In genomic region chr5:57945419-57945818, GRCm38 (mm10) we compare ENCODE assay signal across 12 mouse cellular contexts.
A peak's percentile ranks its signal among the peaks of the same experiment; 100 is the strongest.
DNase-seq lines count a peak whose midpoint lies in the region; ATAC-seq and TF ChIP-seq lines count a peak whose summit lies in the region.
"Had no signal": no experiment of that assay in that cellular context is flagged by ENCODE, and none has a peak within 500 bp of the region (broad histone marks: within the 10 kb centered on the region; RNA-seq: fewer than 3 reads in every experiment).

No protein-coding gene starts in this region.

- 43% methylated on average over 3 of the region's 3 CpGs for whole genome bisulfite sequencing in hindbrain, embryonic 15.5 days
- 66% methylated on average over 3 of the region's 3 CpGs for WGBS in hindbrain, embryonic 12.5 days
- WGBS in neural tube, embryonic 13.5 days, result 29% methylated on average over 3 of the region's 3 CpGs
- WGBS in heart, postnatal 0 days, result 28% methylated on average over 3 of the region's 3 CpGs

- no peaks in the 10 kb centered on the region for H3K36me3 ChIP-seq in hindbrain, embryonic 15.5 days
- no peaks in the 10 kb centered on the region for H3K36me3 ChIP-seq in hindbrain, embryonic 12.5 days
- no peaks in the 10 kb centered on the region for H3K36me3 ChIP-seq in neural tube, embryonic 13.5 days
- H3K36me3 ChIP-seq in heart, postnatal 0 days (replicated peaks; ENCODE audit: control insufficient read depth, insufficient read depth, low read length), result no peaks in the 10 kb centered on the region; the same call in 1 of the 2 replicates

- H3K4me2 ChIP-seq in hindbrain, embryonic 15.5 days, result no peak overlapping the region
- no peak overlapping the region for H3K4me2 ChIP-seq in hindbrain, embryonic 12.5 days (replicated peaks)
- no peak overlapping the region for H3K4me2 ChIP-seq in neural tube, embryonic 13.5 days
- peak overlapping the region; percentile 26; the same call in 1 of the 2 replicates for H3K4me2 ChIP-seq in heart, postnatal 0 days (ENCODE audit: low read depth, low read length)

- TF ChIP-seq EP300 in heart, postnatal 0 days (IDR thresholded peaks at IDR 0.05; ENCODE audit: low read depth), result peak; percentile 84

- H3K4me3 ChIP-seq in hindbrain, embryonic 15.5 days, result no peak overlapping the region
- H3K4me3 ChIP-seq in hindbrain, embryonic 12.5 days, result no peak overlapping the region
- H3K4me3 ChIP-seq in neural tube, embryonic 13.5 days, result no peak overlapping the region
- no peak overlapping the region for H3K4me3 ChIP-seq in heart, postnatal 0 days (ENCODE audit: low read depth, low read length)
- H3K4me3 ChIP-seq: megakaryocyte, embryonic 14.5 days had no signal

- H3K4me1 ChIP-seq in hindbrain, embryonic 15.5 days (replicated peaks), result peaks cover 4% of the 10 kb centered on the region; the same call in 1 of the 2 replicates
- no peaks in the 10 kb centered on the region for H3K4me1 ChIP-seq in hindbrain, embryonic 12.5 days
- peaks cover 4% of the 10 kb centered on the region for H3K4me1 ChIP-seq in neural tube, embryonic 13.5 days (replicated peaks)
- H3K4me1 ChIP-seq in heart, postnatal 0 days (ENCODE audit: control insufficient read depth, insufficient read depth), result 0 out of 2 replicates have a peak, but pooled peaks cover 4% of the 10 kb centered on the region

- H3K27me3 ChIP-seq in hindbrain, embryonic 15.5 days, result no peaks in the 10 kb centered on the region
- H3K27me3 ChIP-seq in hindbrain, embryonic 12.5 days, result no peaks in the 10 kb centered on the region
- H3K27me3 ChIP-seq in neural tube, embryonic 13.5 days, result no peaks in the 10 kb centered on the region
- H3K27me3 ChIP-seq in heart, postnatal 0 days (ENCODE audit: control insufficient read depth, insufficient read depth, low read length), result no peaks in the 10 kb centered on the region
- H3K27me3 ChIP-seq: megakaryocyte, embryonic 14.5 days had no signal

- TF ChIP-seq CTCF in heart, postnatal 0 days (IDR thresholded peaks at IDR 0.05; ENCODE audit: low read depth), result no peak

- H3K9me3 ChIP-seq in hindbrain, embryonic 15.5 days, result no peaks in the 10 kb centered on the region
- H3K9me3 ChIP-seq in hindbrain, embryonic 12.5 days (replicated peaks), result no peaks in the 10 kb centered on the region
- H3K9me3 ChIP-seq in neural tube, embryonic 13.5 days, result no peaks in the 10 kb centered on the region
- H3K9me3 ChIP-seq in heart, postnatal 0 days (replicated peaks; ENCODE audit: control insufficient read depth, low read length), result no peaks in the 10 kb centered on the region
- H3K9me3 ChIP-seq: megakaryocyte, embryonic 14.5 days had no signal

- ATAC-seq in hindbrain, embryonic 15.5 days (ENCODE audit: low FRiP score, low read depth), result peak; percentile 59; the same call in 1 of the 2 replicates
- ATAC-seq in hindbrain, embryonic 12.5 days (ENCODE audit: low FRiP score), result no peak
- peak; percentile 56 for ATAC-seq in neural tube, embryonic 13.5 days (ENCODE audit: low read depth)
- peak; percentile 96 for ATAC-seq in heart, postnatal 0 days (ENCODE audit: insufficient read depth, low read depth)
- ATAC-seq: forebrain, postnatal 0 days had no signal

- no peak for DNase-seq in neural tube, embryonic 10.5 days (ENCODE audit: extremely low spot score, low spot score)
- peak; percentile 92 for DNase-seq in heart, postnatal 0 days (ENCODE audit: low spot score)
- DNase-seq in right cerebral cortex, postnatal 10 days (ENCODE audit: low spot score in 2 of 2), result no peak
- no peak for DNase-seq in embryo, embryonic 10.5 days (ENCODE audit: low spot score)
- DNase-seq: cerebellum, adult 18-20 months; forebrain, postnatal 0 days; gastrocnemius, postnatal 14 days; kidney, postnatal 14 days had no signal

- H3K9ac ChIP-seq in hindbrain, embryonic 15.5 days, result no peak overlapping the region
- no peak overlapping the region for H3K9ac ChIP-seq in hindbrain, embryonic 12.5 days
- H3K9ac ChIP-seq in neural tube, embryonic 13.5 days, result no peak overlapping the region
- H3K9ac ChIP-seq in heart, postnatal 0 days (replicated peaks; ENCODE audit: low read depth, low read length), result no peak overlapping the region
- H3K9ac ChIP-seq: forebrain, postnatal 0 days had no signal

- no peak overlapping the region for H3K27ac ChIP-seq in hindbrain, embryonic 15.5 days (replicated peaks)
- H3K27ac ChIP-seq in hindbrain, embryonic 12.5 days, result no peak overlapping the region
- H3K27ac ChIP-seq in neural tube, embryonic 13.5 days (replicated peaks), result no peak overlapping the region
- peak overlapping the region; percentile 78 for H3K27ac ChIP-seq in heart, postnatal 0 days (ENCODE audit: low read depth)
